Mouse (Mus musculus) retina, adult 2 months (tissue): ENCODE results near the gene Rhox4c.
"Not testable (repeated sequence)": the region's sequence is repeated elsewhere in the genome, so short reads cannot be mapped to it uniquely, and the experiment has no call there.

ENCODE experiments used
- DNase-seq: peaks from one replicate; pipeline ENCODE4 v3.0.0-alpha.2; 2012; ENCODE audit warnings: low read depth, low spot score

The Rhox4c gene

GRCm38 (mm10) chrX:37480037-37480436 lies at the start of gene Rhox4c:
Rhox4c (plus strand) TSS chrX:37480337.
- not testable (repeated sequence) for DNase-seq

DNA sequence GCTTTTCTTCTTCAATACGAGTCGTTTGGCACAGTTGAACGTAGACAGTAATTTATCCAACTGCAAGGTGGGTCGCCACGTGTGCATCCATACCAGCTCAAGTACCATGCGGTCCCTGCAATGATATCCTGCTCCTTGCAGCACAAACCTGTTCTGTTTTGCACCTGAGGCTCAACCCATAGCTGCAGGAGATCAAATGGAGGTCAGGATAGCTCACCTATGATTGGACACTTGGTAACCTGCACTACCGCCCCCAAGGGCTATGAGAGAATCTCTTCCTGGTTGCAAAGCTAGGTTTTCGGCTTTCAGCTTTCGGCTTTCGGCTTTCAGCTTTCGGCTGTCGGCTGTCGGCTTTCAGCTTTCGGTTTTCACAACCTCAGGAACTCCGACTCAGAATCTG lies 47.9 kb upstream of the Rhox4c start, which contains the start of gene Rhox4b:
TSS of gene Rhox4b (plus strand) at position 301 of the 400 bp plus-strand sequence.
- DNase-seq = not testable (repeated sequence)

DNA sequence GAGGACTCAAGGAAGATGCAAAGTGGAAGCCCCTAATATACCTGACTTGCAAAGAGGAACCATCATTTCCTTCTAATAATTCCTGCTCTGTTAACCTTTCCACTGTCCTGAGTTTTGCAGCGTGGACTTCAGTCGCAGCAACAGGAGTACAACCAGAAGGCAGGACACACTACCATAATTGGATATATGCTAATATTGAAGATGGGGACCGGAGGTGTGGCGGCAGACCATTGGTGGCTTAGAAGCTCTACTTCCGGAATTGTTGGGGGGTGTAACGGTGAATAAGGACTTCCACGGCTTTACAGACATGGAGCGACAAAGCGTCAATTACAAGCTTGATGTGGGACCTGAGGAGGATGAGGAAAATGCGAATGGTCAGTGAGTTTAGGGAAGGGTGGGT lies 26.8 kb upstream of the Rhox4c start, which contains the start of gene Rhox2c:
TSS of gene Rhox2c (plus strand) at position 301 of the 400 bp plus-strand sequence.
- DNase-seq = not testable (repeated sequence)

DNA sequence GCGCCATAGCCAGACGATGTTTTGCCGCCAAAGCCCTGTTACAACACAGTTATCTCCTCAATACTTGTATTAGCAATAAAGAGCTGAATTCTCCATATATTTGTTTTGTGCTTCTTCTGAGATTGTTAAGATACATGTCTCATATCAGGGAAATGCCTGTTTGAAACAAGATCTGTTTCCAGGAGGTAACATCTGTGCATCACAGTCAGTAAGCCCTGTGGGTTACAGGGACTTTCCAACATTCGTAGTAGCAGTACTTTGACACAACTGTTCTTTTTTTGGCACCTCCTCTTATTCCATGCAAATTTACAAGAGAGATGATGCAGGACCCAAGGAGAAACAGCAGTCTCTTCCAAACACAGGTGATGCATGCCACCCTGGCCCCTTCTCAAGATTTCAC lies 21.9 kb upstream of the Rhox4c start, which contains the start of gene Rhox3c:
TSS of gene Rhox3c (plus strand) at position 301 of the 400 bp plus-strand sequence.
- DNase-seq = not testable (repeated sequence)

DNA sequence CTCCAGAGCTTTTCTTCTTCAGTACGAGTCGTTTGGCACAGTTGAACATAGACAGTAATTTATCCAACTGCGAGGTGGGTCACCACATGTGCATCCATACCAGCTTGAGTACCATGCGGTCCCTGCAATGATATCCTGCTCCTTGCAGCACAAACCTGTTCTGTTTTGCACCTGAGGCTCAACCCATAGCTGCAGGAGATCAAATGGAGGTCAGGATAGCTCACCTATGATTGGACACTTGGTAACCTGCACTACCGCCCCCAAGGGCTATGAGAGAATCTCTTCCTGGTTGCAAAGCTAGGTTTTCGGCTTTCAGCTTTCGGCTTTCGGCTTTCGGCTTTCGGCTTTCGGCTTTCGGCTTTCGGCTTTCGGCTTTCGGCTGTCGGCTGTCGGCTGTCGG lies 33.9 kb downstream of the Rhox4c start, which contains the start of gene Rhox4d:
TSS of gene Rhox4d (plus strand) at position 301 of the 400 bp plus-strand sequence.
- DNase-seq = not testable (repeated sequence)

DNA sequence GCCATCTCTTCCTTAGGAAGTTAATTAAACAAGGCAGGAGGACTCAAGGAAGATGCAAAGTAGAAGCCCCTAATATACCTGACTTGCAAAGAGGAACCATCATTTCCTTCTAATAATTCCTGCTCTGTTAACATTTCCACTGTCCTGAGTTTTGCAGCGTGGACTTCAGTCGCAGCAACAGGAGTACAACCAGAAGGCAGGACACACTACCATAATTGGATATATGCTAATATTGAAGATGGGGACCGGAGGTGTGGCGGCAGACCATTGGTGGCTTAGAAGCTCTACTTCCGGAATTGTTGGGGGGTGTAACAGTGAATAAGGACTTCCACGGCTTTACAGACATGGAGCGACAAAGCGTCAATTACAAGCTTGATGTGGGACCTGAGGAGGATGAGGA lies 50.0 kb downstream of the Rhox4c start, which contains the start of gene Rhox2e:
TSS of gene Rhox2e (plus strand) at position 301 of the 400 bp plus-strand sequence.
- not testable (repeated sequence) for DNase-seq
